Comparison of ENCODE assay signal across 14 mouse cellular contexts in genomic region chr6:81403122-81403521, GRCm38 (mm10).
"Had no signal": no experiment of that assay in that cellular context is flagged by ENCODE, and none has a peak within 500 bp of the region (broad histone marks: within the 10 kb centered on the region; RNA-seq: fewer than 3 reads in every experiment).

No protein-coding gene starts in this region.

- H3K27me3 ChIP-seq: limb, embryonic 12.5 days; limb, embryonic 15.5 days had no signal

- H3K4me1 ChIP-seq: limb, embryonic 12.5 days; limb, embryonic 15.5 days had no signal

- ATAC-seq: liver, postnatal 0 days; lung, postnatal 0 days had no signal

- H3K36me3 ChIP-seq: limb, embryonic 12.5 days; limb, embryonic 15.5 days had no signal

- H3K9ac ChIP-seq: limb, embryonic 12.5 days; limb, embryonic 15.5 days; liver, embryonic 14.5 days; liver, postnatal 0 days; lung, embryonic 14.5 days had no signal

- H3K4me2 ChIP-seq: limb, embryonic 12.5 days; limb, embryonic 15.5 days; liver, embryonic 11.5 days; lung, embryonic 14.5 days had no signal

- H3K27ac ChIP-seq: limb, embryonic 12.5 days; limb, embryonic 15.5 days; liver, embryonic 14.5 days; macrophage had no signal

- DNase-seq: kidney, adult 9 months; kidney, postnatal 14 days; kidney, postnatal 4 days; left cerebral cortex, postnatal 4 days; liver, postnatal 0 days; lung, embryonic 14.5 days; thymus, adult 18-20 months; thymus, postnatal 36 days had no signal

- H3K4me3 ChIP-seq: limb, embryonic 12.5 days; limb, embryonic 15.5 days had no signal

- H3K9me3 ChIP-seq: limb, embryonic 12.5 days; limb, embryonic 15.5 days had no signal
